Mouse (Mus musculus): ENCODE measurements around the gene Lcn9. TPM values are rescaled to one million over a fixed set of nuclear protein-coding genes. Genes with fewer than 3 reads are reported as not detected.

The Lcn9 gene
- not detected in 2 replicates for polyA plus RNA-seq (2014; fragmentation: Nextera tagmentation; extraction: Ambion mirVana)

DNA sequence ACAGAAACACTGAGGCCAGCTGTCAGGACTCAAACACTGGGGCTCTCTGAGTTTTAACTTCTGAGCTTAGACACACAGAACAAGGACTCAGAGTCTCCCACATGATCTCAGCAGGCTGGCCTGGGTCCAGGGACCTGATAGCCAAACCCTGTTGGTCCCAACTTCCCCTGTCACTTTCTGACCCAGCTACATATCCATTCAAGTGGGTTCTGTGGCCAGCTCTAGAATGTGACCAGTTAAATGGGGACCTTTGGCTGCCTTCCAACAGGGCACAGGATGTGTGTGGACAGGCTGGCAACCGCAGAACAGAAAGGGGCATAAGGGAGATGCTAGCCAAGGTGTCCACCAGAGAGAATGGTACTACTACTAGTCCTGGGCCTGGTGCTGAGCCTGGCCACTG, at the start of gene Lcn9:
Lcn9 (plus strand) TSS at position 348 of the 400 bp plus-strand sequence.
- DNase-seq (ENCODE audit: low spot score): no peak
- WGBS: 100% methylated on average over 1 of the region's 1 CpGs
- Histone ChIP-seq H3K27me3 (ENCODE audit: control insufficient read depth, insufficient read depth, low read length) (no peaks in the 10 kb centered on the region), H3K9ac (ENCODE audit: low read depth, low read length) (no peak within 1 kb of the TSS), H3K36me3 (ENCODE audit: control insufficient read depth, insufficient read depth, low read length) (no peaks in the 10 kb centered on the region), H3K4me3 (ENCODE audit: low read depth, low read length) (no peak within 1 kb of the TSS), H3K4me2 (replicated peaks; ENCODE audit: low read depth, low read length) (no peak within 1 kb of the TSS), H3K4me1 (replicated peaks; ENCODE audit: control insufficient read depth, insufficient read depth, low read length) (no peaks in the 10 kb centered on the region), H3K9me3 (ENCODE audit: control insufficient read depth, low read length) (no peaks in the 10 kb centered on the region), H3K27ac (ENCODE audit: low read depth, low read length) (no peak within 1 kb of the TSS)
- no peak for ATAC-seq (ENCODE audit: low FRiP score)

DNA sequence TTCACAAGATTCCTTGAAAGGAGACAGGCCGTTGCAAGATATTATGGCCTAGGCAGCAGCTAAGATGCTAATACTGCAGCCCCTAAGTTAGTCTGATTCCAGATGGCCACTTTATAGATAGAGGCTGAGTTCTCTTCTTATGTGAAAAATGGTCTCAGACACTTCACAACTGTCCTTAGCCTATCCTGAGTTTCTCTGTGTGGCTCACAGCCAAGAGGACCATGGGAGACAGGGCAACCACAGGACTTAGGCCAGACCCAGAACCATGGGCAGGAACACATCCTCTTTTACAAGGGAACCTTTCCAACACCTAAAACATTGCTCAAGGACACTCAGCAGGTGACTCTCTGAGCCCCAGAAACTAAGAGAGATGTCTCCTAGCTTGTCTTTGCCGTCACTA, 49.4 kb upstream of the Lcn9 start:
- no peaks in the 10 kb centered on the region for H3K36me3 ChIP-seq (ENCODE audit: control insufficient read depth, insufficient read depth, low read length)
- no peaks in the 10 kb centered on the region for H3K9me3 ChIP-seq (ENCODE audit: control insufficient read depth, low read length)
- no peak overlapping the region for H3K4me3 ChIP-seq (ENCODE audit: low read depth, low read length)
- no peak overlapping the region for H3K27ac ChIP-seq (ENCODE audit: low read depth, low read length)
- H3K4me1 ChIP-seq (replicated peaks; ENCODE audit: control insufficient read depth, insufficient read depth, low read length): no peaks in the 10 kb centered on the region
- no peak overlapping the region for H3K4me2 ChIP-seq (replicated peaks; ENCODE audit: low read depth, low read length)
- WGBS: 91% methylated on average over 2 of the region's 2 CpGs
- no peak for DNase-seq (ENCODE audit: low spot score)
- H3K27me3 ChIP-seq (ENCODE audit: control insufficient read depth, insufficient read depth, low read length): no peaks in the 10 kb centered on the region
- no peak for ATAC-seq (ENCODE audit: low FRiP score)
- H3K9ac ChIP-seq (ENCODE audit: low read depth, low read length): no peak overlapping the region

DNA sequence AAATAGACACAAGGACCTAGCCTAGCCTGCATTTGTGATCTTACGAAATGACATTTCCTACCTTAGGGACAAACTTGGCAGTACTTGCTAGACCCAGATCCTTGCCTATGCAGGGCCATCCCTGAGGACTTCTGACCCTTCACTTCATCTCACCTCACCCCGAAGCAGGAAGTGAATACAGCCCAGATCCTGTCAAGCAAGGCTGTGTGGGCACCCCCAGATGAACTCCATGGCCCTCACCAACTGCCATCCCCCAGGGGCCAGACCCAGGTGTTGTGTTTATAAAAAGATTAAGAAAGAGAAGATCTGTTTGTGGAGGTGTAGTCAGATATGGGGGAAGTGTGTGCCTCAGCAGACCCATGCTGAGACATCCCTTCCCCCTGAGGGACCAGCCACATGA, 48.3 kb upstream of the Lcn9 start:
- Histone ChIP-seq H3K27ac (ENCODE audit: low read depth, low read length) (no peak overlapping the region), H3K9ac (ENCODE audit: low read depth, low read length) (no peak overlapping the region)
- WGBS: 95% methylated on average over 2 of the region's 2 CpGs

DNA sequence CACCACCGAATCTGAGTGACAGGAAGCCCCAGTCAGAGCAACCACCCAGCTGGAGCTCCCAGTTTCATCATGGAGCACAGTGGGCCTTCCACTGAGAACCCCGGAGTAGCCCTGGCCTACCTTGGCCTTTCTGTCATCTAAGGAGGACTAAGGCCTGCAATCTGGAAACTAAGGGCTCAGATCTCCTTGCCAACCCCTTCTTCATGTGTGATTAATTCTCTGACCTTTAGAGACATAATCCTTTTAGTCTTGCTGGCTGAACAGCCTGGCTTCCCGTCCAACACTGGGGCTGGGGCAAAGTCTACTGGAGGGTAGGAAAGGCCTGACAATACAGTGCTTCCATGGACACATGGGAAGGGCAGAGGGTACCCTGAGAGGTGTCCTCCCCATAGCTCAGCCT, 47.0 kb upstream of the Lcn9 start:
- Histone ChIP-seq H3K4me2 (replicated peaks; ENCODE audit: low read depth, low read length) (no peak overlapping the region), H3K27me3 (ENCODE audit: control insufficient read depth, insufficient read depth, low read length) (no peaks in the 10 kb centered on the region), H3K9ac (ENCODE audit: low read depth, low read length) (no peak overlapping the region), H3K9me3 (ENCODE audit: control insufficient read depth, low read length) (no peaks in the 10 kb centered on the region), H3K27ac (ENCODE audit: low read depth, low read length) (no peak overlapping the region), H3K36me3 (ENCODE audit: control insufficient read depth, insufficient read depth, low read length) (no peaks in the 10 kb centered on the region), H3K4me1 (replicated peaks; ENCODE audit: control insufficient read depth, insufficient read depth, low read length) (no peaks in the 10 kb centered on the region), H3K4me3 (ENCODE audit: low read depth, low read length) (no peak overlapping the region)
- ATAC-seq (ENCODE audit: low FRiP score): no peak
- no peak for DNase-seq (ENCODE audit: low spot score)
- 85% methylated on average over 3 of the region's 3 CpGs for WGBS

More for the DNA sequence above, 48.3 kb upstream of the Lcn9 start:
- DNase-seq (ENCODE audit: low spot score): no peak
- no peaks in the 10 kb centered on the region for H3K9me3 ChIP-seq (ENCODE audit: control insufficient read depth, low read length)
- H3K36me3 ChIP-seq (ENCODE audit: control insufficient read depth, insufficient read depth, low read length): no peaks in the 10 kb centered on the region
- H3K27me3 ChIP-seq (ENCODE audit: control insufficient read depth, insufficient read depth, low read length): no peaks in the 10 kb centered on the region
- H3K4me3 ChIP-seq (ENCODE audit: low read depth, low read length): no peak overlapping the region
- no peaks in the 10 kb centered on the region for H3K4me1 ChIP-seq (replicated peaks; ENCODE audit: control insufficient read depth, insufficient read depth, low read length)
- no peak overlapping the region for H3K4me2 ChIP-seq (replicated peaks; ENCODE audit: low read depth, low read length)
- ATAC-seq (ENCODE audit: low FRiP score): no peak

DNA sequence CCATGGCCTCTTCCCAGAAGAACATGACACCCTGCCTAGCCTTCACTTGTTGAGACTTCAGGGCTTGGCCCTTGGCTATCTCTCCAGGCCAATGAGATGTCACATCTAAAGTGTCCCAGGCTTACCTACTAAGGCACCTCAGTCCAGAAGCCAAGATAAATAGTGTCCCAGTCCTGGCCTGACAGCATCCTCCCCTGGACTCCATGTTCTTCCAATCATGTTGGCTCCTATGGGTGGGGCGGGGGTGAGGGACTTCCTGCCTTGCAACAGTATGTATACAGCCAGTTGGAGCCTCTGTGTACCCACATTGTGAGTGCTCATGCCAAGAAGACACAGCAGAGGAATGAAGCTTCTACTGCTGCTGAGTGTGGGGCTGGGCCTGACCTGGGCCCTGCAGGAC, 46.2 kb upstream of the Lcn9 start, which contains the start of gene Lcn11:
Lcn11 (plus strand) TSS at position 301 of the 400 bp plus-strand sequence.
- Histone ChIP-seq H3K36me3 (ENCODE audit: control insufficient read depth, insufficient read depth, low read length) (no peaks in the 10 kb centered on the region), H3K4me1 (replicated peaks; ENCODE audit: control insufficient read depth, insufficient read depth, low read length) (no peaks in the 10 kb centered on the region), H3K4me3 (ENCODE audit: low read depth, low read length) (no peak within 1 kb of the TSS), H3K27me3 (ENCODE audit: control insufficient read depth, insufficient read depth, low read length) (no peaks in the 10 kb centered on the region), H3K9ac (ENCODE audit: low read depth, low read length) (no peak within 1 kb of the TSS), H3K4me2 (replicated peaks; ENCODE audit: low read depth, low read length) (no peak within 1 kb of the TSS), H3K27ac (ENCODE audit: low read depth, low read length) (no peak within 1 kb of the TSS), H3K9me3 (ENCODE audit: control insufficient read depth, low read length) (no peaks in the 10 kb centered on the region)
- no peak for DNase-seq (ENCODE audit: low spot score)
- ATAC-seq (ENCODE audit: low FRiP score): no peak
- 100% methylated on average over 1 of the region's 1 CpGs for WGBS

DNA sequence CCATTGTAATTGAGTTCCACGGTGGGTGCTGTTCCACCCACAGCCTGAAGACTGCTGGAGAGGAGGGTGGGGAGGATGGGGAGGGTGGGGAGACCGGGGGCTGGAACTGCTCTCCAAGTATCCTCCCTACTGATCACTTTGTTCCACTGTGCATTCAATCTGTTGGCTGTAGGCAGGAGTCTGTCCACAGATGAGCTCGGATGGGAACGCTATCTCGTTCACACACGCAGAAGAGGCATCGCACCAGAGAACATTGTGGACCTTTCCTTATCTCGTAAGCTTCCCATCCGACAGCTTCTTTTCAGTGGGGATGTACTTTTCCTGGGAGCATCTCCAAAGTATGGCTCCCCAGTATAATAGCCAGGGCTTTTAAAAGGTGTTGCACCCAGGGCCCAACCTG, 43.9 kb upstream of the Lcn9 start:
- H3K4me1 ChIP-seq (replicated peaks; ENCODE audit: control insufficient read depth, insufficient read depth, low read length): no peaks in the 10 kb centered on the region
- no peaks in the 10 kb centered on the region for H3K36me3 ChIP-seq (ENCODE audit: control insufficient read depth, insufficient read depth, low read length)
- DNase-seq (ENCODE audit: low spot score): no peak
- H3K27ac ChIP-seq (ENCODE audit: low read depth, low read length): no peak overlapping the region
- no peaks in the 10 kb centered on the region for H3K27me3 ChIP-seq (ENCODE audit: control insufficient read depth, insufficient read depth, low read length)
- no peaks in the 10 kb centered on the region for H3K9me3 ChIP-seq (ENCODE audit: control insufficient read depth, low read length)
- no peak overlapping the region for H3K4me3 ChIP-seq (ENCODE audit: low read depth, low read length)
- no peak overlapping the region for H3K4me2 ChIP-seq (replicated peaks; ENCODE audit: low read depth, low read length)
- ATAC-seq (ENCODE audit: low FRiP score): no peak
- no peak overlapping the region for H3K9ac ChIP-seq (ENCODE audit: low read depth, low read length)
- WGBS: 89% methylated on average over 9 of the region's 9 CpGs

DNA sequence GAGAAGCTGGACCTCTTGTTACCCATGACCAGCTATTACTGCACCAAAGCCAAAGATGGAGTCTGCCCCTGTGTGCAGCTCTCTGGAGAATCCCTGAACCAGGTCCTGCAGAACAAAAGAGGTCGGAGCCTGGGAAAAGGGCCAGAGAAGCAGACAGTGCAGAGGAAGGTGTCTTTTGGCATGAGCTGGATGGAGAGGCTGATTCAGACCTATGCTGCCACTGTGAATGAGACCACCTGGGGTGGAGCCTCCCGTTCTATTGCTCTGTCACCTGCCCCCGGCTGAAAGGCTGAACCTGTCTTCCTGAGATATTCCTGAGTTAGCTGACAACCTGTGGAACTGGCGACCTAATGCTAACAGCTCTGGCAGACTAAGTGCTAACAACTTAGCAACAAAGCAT, 42.0 kb upstream of the Lcn9 start:
- no peak for DNase-seq (ENCODE audit: low spot score)
- H3K27me3 ChIP-seq (ENCODE audit: control insufficient read depth, insufficient read depth, low read length): no peaks in the 10 kb centered on the region
- no peaks in the 10 kb centered on the region for H3K4me1 ChIP-seq (replicated peaks; ENCODE audit: control insufficient read depth, insufficient read depth, low read length)
- no peak overlapping the region for H3K4me2 ChIP-seq (replicated peaks; ENCODE audit: low read depth, low read length)
- H3K9ac ChIP-seq (ENCODE audit: low read depth, low read length): no peak overlapping the region
- H3K4me3 ChIP-seq (ENCODE audit: low read depth, low read length): no peak overlapping the region
- no peak overlapping the region for H3K27ac ChIP-seq (ENCODE audit: low read depth, low read length)
- H3K36me3 ChIP-seq (ENCODE audit: control insufficient read depth, insufficient read depth, low read length): no peaks in the 10 kb centered on the region
- no peaks in the 10 kb centered on the region for H3K9me3 ChIP-seq (ENCODE audit: control insufficient read depth, low read length)
- WGBS: 65% methylated on average over 4 of the region's 4 CpGs
- ATAC-seq (ENCODE audit: low FRiP score): no peak

DNA sequence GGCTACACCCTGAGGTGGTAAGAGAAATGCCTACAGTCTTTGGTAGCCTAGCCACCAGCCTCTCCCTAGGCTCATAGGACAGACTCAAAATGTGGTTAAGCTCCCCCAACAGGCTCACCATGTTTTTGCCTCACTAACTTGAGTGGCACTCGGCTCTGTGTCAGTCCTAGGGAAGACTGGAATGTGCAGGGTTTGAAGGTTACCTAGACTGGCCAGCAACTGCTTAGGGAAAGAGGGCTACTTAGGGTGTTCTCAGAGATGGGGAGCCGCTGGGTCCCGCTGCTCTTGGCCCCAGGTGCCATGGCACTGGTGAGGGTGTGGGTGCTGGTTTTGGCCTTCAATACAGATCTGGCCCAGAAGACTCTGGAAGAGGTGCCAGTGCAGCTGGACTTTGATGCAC, 41.0 kb upstream of the Lcn9 start, which contains the start of gene Gm13539:
Gm13539 (plus strand) TSS at position 301 of the 400 bp plus-strand sequence.
- H3K27ac ChIP-seq (ENCODE audit: low read depth, low read length): no peak within 1 kb of the TSS
- no peaks in the 10 kb centered on the region for H3K27me3 ChIP-seq (ENCODE audit: control insufficient read depth, insufficient read depth, low read length)
- DNase-seq (ENCODE audit: low spot score) (no peak), ATAC-seq (ENCODE audit: low FRiP score) (no peak)
- no peaks in the 10 kb centered on the region for H3K9me3 ChIP-seq (ENCODE audit: control insufficient read depth, low read length)
- no peaks in the 10 kb centered on the region for H3K36me3 ChIP-seq (ENCODE audit: control insufficient read depth, insufficient read depth, low read length)
- WGBS: 82% methylated on average over 3 of the region's 3 CpGs
- no peaks in the 10 kb centered on the region for H3K4me1 ChIP-seq (replicated peaks; ENCODE audit: control insufficient read depth, insufficient read depth, low read length)
- H3K4me2 ChIP-seq (replicated peaks; ENCODE audit: low read depth, low read length): no peak within 1 kb of the TSS
- no peak within 1 kb of the TSS for H3K9ac ChIP-seq (ENCODE audit: low read depth, low read length)
- H3K4me3 ChIP-seq (ENCODE audit: low read depth, low read length): no peak within 1 kb of the TSS

DNA sequence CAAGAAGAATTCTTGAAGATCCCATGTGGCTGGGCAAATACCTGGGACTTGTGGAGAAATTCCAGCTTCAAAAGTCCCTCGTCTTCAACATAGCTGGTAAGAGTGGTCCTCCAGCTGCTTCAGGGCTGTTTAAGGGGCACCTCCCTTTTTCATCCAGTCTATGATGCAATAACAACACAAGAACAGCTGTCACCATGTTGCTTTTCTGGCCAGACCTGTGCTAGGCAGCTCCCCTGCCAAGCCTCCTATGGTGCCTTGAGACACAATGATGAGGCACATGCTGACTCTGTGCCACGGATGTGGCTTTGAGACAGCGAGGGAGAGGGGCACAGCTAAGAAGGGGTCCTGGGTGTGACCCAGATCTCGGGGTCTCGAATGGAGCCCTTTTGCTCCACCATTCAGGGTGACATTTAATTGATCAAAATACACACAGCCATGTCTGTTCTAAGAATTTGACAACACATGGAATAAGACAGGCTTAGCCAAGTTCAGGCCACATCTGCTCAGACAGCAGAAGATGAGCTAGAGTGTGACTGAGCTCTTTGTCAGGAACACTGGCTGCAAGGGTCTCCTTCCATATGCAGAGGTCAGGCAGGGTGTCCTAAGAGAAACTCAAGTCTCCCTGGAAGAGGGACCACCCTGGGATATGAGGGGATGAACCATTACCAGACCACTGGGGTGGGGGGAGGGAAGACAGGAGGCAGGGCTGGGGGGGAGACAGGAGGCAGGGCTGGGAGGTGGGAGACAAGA, 37.2 kb upstream of the Lcn9 start:
- no peaks in the 10 kb centered on the region for H3K9me3 ChIP-seq (ENCODE audit: control insufficient read depth, low read length)
- no peaks in the 10 kb centered on the region for H3K4me1 ChIP-seq (replicated peaks; ENCODE audit: control insufficient read depth, insufficient read depth, low read length)
- no peak for DNase-seq (ENCODE audit: low spot score)
- no peak overlapping the region for H3K9ac ChIP-seq (ENCODE audit: low read depth, low read length)
- 74% methylated on average over 5 of the region's 5 CpGs for WGBS
- H3K36me3 ChIP-seq (ENCODE audit: control insufficient read depth, insufficient read depth, low read length): no peaks in the 10 kb centered on the region
- no peak for ATAC-seq (ENCODE audit: low FRiP score)
- H3K4me3 ChIP-seq (ENCODE audit: low read depth, low read length): no peak overlapping the region
- no peak overlapping the region for H3K4me2 ChIP-seq (replicated peaks; ENCODE audit: low read depth, low read length)
- H3K27me3 ChIP-seq (ENCODE audit: control insufficient read depth, insufficient read depth, low read length): no peaks in the 10 kb centered on the region
- no peak overlapping the region for H3K27ac ChIP-seq (ENCODE audit: low read depth, low read length)
